Mouse (Mus musculus) heart, postnatal 0 days (tissue): ENCODE measurements around the gene Gse1. TPM values are rescaled to one million over a fixed set of nuclear protein-coding genes. Genes with fewer than 3 reads are reported as not detected.

Source experiments
- ATAC-seq: fragments of 200-750 bp; cut with Nextera tagmentation; 2 replicates; pipeline ENCODE4 v1.8.0; 2017; ENCODE audit warnings: low read depth, moderate number of reproducible peaks, moderate library complexity; ENCODE audit not compliant: insufficient read depth
- DNase-seq: peaks from one replicate; pipeline ENCODE4 v3.0.0-alpha.2; 2016; ENCODE audit warnings: low spot score
- H3K27ac ChIP-seq: fragments of 300-500 bp; sonication (generic); 2 replicates; pipeline ENCODE4 v1.5.1; 2014; ENCODE audit warnings: low read depth, mild to moderate bottlenecking
- H3K27me3 ChIP-seq: fragments of 300-500 bp; sonication (generic); 2 replicates; pipeline ENCODE4 v1.6.1; 2014; ENCODE audit warnings: low read length, mixed read lengths; ENCODE audit not compliant: control insufficient read depth, insufficient read depth
- H3K36me3 ChIP-seq: fragments of 300-500 bp; sonication (generic); replicated peaks from 2 replicates; pipeline ENCODE4 v1.6.1; 2014; ENCODE audit warnings: low read length, mixed read lengths; ENCODE audit not compliant: control insufficient read depth, insufficient read depth
- H3K4me1 ChIP-seq: fragments of 300-500 bp; sonication (generic); 2 replicates; pipeline ENCODE4 v1.6.1; 2014; ENCODE audit warnings: antibody characterized with exemption; ENCODE audit not compliant: control insufficient read depth, insufficient read depth
- H3K4me2 ChIP-seq: fragments of 300-500 bp; sonication (generic); 2 replicates; pipeline ENCODE4 v1.6.1; 2014; ENCODE audit warnings: low read depth, mild to moderate bottlenecking, low read length, moderate library complexity
- H3K4me3 ChIP-seq: fragments of 300-500 bp; sonication (generic); 2 replicates; pipeline ENCODE4 v1.5.1; 2014; ENCODE audit warnings: low read depth, low read length
- H3K9ac ChIP-seq: fragments of 300-500 bp; sonication (generic); replicated peaks from 2 replicates; pipeline ENCODE4 v1.6.1; 2014; ENCODE audit warnings: low read depth, low read length, mixed read lengths
- H3K9me3 ChIP-seq: fragments of 300-500 bp; sonication (generic); replicated peaks from 2 replicates; pipeline ENCODE4 v1.6.1; 2016; ENCODE audit warnings: low read length; ENCODE audit not compliant: control insufficient read depth
- CTCF ChIP-seq: IDR thresholded peaks from 2 replicates; pipeline ENCODE4 v1.5.1; 2016; ENCODE audit warnings: antibody characterized with exemption, control low read depth, low read depth
- EP300 ChIP-seq: IDR thresholded peaks from 2 replicates; pipeline ENCODE4 v1.6.1; 2016; ENCODE audit warnings: antibody characterized with exemption, low read depth
- WGBS: fragments of 180-500 bp; shearing (Covaris S2); extraction: QIAGEN DNeasy Blood & Tissue Kit; methylation state at CpG from one replicate; pipeline ENCODE4 v1.1.7; 2014; 5-methylcytosine and 5-hydroxymethylcytosine counted together
- polyA plus RNA-seq: library from polyadenylated mRNA; unstranded; fragments of >200 nt; fragmentation: Nextera tagmentation; extraction: Ambion mirVana; gene quantifications from 2 replicates; pipeline ENCODE4 v1.2.1, GENCODE M21; 2015
- total RNA-seq: library from RNA; depleted of rRNA; stranded (reverse); fragments of >200 nt; gene quantifications from 2 replicates; pipeline ENCODE4 v1.2.3, GENCODE M21; 2014; ENCODE audit warnings: low replicate concordance

The Gse1 gene
- total and polyA plus RNA-seq, 2 experiments from 2014 or later, result 5.4 to 18.7 TPM

DNA sequence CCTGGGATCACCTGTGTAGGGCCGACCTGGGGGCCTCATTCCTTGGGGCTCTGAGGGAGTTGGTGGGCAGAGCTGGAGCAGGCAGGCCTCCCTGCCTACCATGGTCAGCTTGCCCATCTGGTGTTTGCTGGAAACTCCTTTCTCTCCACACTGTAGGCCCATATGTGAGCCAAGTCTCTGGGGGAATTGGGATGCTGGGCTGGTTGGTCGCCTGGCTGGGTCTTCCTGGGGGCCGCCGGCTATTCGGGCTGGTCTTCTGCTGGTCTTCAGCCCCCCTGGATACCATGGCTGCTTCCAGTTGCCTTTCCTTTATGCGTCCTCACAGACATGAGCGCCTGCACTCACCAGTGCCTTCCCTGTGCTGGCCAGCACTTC is 293.3 kb downstream of the Gse1 start:
- no peak overlapping the region for H3K4me3 ChIP-seq
- H3K36me3 ChIP-seq, result no peaks in the 10 kb centered on the region
- H3K4me1 ChIP-seq, result peaks cover 26% of the 10 kb centered on the region
- no peak overlapping the region for H3K27ac ChIP-seq
- WGBS, result 71% methylated on average over 7 of the region's 7 CpGs
- no peak overlapping the region for H3K9ac ChIP-seq
- H3K4me2 ChIP-seq, result no peak overlapping the region
- no peak for TF ChIP-seq EP300
- no peak for TF ChIP-seq CTCF
- ATAC-seq, result no peak
- no peak for DNase-seq
- H3K9me3 ChIP-seq, result no peaks in the 10 kb centered on the region
- H3K27me3 ChIP-seq, result no peaks in the 10 kb centered on the region

DNA sequence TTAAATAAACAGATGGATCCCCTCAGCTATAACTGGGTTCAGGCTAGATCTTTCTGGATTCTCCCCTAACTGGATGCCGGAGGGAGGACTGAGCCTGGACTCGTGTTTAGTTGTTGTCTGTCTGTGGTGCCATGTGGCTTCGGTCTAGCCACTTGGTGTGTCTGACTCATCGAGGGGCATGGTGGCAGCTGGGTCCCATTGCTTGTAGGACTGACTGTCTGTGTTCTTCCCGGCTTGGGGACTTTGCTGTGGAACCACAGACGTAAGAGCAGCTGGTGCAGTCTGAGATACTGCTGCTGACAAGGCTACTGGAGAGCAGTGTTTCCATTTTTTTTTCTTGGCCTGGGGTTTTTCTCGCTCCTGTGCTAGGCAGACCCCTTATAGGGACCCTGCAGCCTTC is 295.4 kb downstream of the Gse1 start:
- 52% methylated on average over 7 of the region's 7 CpGs for WGBS
- H3K27me3 ChIP-seq, result no peaks in the 10 kb centered on the region
- ATAC-seq, result no peak
- no peak overlapping the region for H3K4me3 ChIP-seq
- H3K4me1 ChIP-seq, result peaks cover 36% of the 10 kb centered on the region
- H3K4me2 ChIP-seq, result no peak overlapping the region
- no peak overlapping the region for H3K27ac ChIP-seq
- no peaks in the 10 kb centered on the region for H3K36me3 ChIP-seq
- no peak overlapping the region for H3K9ac ChIP-seq
- TF ChIP-seq EP300 (no peak), CTCF (no peak)
- no peaks in the 10 kb centered on the region for H3K9me3 ChIP-seq
- no peak for DNase-seq

DNA sequence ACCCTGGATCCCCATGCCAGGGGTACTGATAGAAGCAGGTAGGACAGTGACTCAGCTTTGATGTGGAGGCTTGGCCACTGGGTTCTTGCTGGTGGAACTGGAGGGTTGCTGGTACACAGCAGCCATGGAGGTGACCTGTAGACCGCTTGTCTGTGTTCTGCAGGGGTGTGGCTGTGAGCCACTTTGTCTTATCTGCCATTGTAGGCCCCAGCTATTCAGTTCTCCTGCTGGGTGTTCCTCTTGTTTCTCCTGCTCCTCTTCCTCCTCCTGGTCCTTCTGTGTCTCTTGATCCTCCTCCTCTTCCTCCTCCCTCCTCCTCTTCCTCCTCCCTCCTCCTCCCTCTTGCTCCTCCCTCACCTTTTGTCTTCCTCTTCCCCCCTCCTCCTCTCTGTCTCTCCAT is 296.9 kb downstream of the Gse1 start:
- ATAC-seq (no peak), DNase-seq (no peak)
- H3K4me2 ChIP-seq, result no peak overlapping the region
- peak overlapping the region; percentile 78; the same call in 1 of the 2 replicates for H3K27ac ChIP-seq
- no peak overlapping the region for H3K4me3 ChIP-seq
- 40% methylated on average over 1 of the region's 1 CpGs for WGBS
- no peaks in the 10 kb centered on the region for H3K36me3 ChIP-seq
- peaks cover 36% of the 10 kb centered on the region for H3K4me1 ChIP-seq
- TF ChIP-seq CTCF, result no peak
- no peak for TF ChIP-seq EP300
- no peaks in the 10 kb centered on the region for H3K27me3 ChIP-seq
- H3K9me3 ChIP-seq, result no peaks in the 10 kb centered on the region
- no peak overlapping the region for H3K9ac ChIP-seq

DNA sequence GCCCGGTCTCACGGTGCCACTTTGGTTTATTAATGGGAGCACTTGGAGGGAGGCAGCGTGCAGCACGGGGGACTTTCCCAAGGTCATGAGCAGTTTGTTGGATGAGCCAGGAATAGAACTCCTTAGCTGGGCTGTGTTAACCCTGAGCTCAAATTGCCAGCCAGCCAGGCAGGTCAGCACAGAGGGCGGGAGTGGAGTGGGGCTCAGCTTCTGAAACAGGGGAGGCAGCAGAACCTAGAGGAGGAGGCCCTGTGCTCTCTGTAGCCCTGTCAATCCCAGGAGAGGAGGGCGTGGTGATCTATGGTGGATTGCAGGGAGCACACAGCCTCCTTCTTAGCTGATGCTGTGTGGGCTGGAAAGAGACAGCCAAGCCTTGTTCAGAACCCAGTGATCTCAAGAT is 297.6 kb downstream of the Gse1 start:
- ATAC-seq (peak; percentile 57), DNase-seq (peak; percentile 58)

DNA sequence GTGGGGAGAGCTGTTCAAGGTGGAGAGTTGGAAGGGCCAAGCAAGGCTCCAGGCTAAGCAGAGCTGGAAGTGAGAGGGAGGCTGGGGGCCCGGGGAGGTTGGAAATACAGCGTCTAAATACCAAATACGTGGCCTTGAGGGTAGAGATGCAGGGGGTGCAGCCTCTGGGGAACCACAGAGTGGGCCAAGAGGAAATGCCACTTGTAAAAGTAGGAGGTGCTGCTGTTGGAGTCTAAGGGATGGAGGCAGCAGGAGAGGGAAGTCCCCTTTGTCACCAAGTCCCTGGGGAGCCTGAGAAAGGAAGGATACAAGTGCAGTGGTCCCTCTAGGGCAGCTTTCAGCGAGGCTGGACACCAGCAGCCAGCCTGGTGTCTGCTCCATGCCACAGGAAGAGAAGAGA is 298.3 kb downstream of the Gse1 start:
- Histone ChIP-seq H3K27me3 (no peaks in the 10 kb centered on the region), H3K9ac (no peak overlapping the region), H3K4me1 (peaks cover 28% of the 10 kb centered on the region), H3K36me3 (no peaks in the 10 kb centered on the region), H3K27ac (peak overlapping the region; percentile 78), H3K4me3 (no peak overlapping the region), H3K9me3 (no peaks in the 10 kb centered on the region), H3K4me2 (no peak overlapping the region)
- TF ChIP-seq CTCF (no peak), EP300 (no peak)
- ATAC-seq, result no peak
- 28% methylated on average over 4 of the region's 4 CpGs for whole genome bisulfite sequencing
- no peak for DNase-seq

More for the DNA sequence above, 297.6 kb downstream of the Gse1 start:
- Histone ChIP-seq H3K4me3 (no peak overlapping the region), H3K27ac (peak overlapping the region; percentile 78), H3K27me3 (no peaks in the 10 kb centered on the region), H3K9me3 (no peaks in the 10 kb centered on the region), H3K4me2 (no peak overlapping the region), H3K4me1 (peaks cover 29% of the 10 kb centered on the region), H3K9ac (0 out of 2 replicates have a peak overlapping the region, but pooled peaks have one; percentile 5), H3K36me3 (no peaks in the 10 kb centered on the region)
- WGBS, result 20% methylated on average over 6 of the region's 6 CpGs
- TF ChIP-seq CTCF, result no peak
- no peak for TF ChIP-seq EP300

DNA sequence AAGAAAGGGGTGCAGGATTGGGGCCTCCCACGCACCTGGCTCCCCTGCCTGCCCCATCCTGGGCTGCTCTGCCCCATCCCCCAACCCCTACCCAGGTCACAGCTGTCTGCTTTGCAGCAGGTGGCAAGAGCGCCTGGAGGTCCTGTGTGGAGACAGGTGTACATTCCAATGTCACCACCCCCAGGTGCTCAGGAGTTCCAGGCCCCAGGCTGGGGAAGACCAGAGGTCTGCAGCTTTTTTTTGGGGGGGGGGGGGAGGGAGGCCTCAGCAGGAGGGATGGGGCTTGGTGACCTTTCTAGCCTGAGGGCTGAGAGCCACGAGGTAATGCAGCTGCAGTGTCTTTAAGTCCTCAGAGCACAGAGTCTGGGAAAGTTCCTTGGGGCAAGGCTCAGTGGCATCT is 300.1 kb downstream of the Gse1 start:
- no peak overlapping the region for H3K9ac ChIP-seq

More for the DNA sequence above, 300.1 kb downstream of the Gse1 start:
- no peak overlapping the region for H3K27ac ChIP-seq
- H3K4me1 ChIP-seq, result peaks cover 45% of the 10 kb centered on the region
- DNase-seq (no peak), ATAC-seq (no peak)
- no peaks in the 10 kb centered on the region for H3K36me3 ChIP-seq
- no peaks in the 10 kb centered on the region for H3K9me3 ChIP-seq
- H3K4me2 ChIP-seq, result no peak overlapping the region
- no peak overlapping the region for H3K4me3 ChIP-seq
- no peak for TF ChIP-seq EP300
- no peak for TF ChIP-seq CTCF
- H3K27me3 ChIP-seq, result no peaks in the 10 kb centered on the region
- 55% methylated on average over 3 of the region's 3 CpGs for whole genome bisulfite sequencing
